Mouse (Mus musculus) liver, adult 2 months (tissue): Measurements from ENCODE around the gene Tmem82.

Experiments
- CTCF ChIP-seq: fragments of 200-500 bp; IDR thresholded peaks from 2 replicates; pipeline ENCODE4 v1.5.1; 2011; ENCODE audit warnings: low read depth, low read length, control low read depth
- POLR2A ChIP-seq: fragments of 200-500 bp; IDR thresholded peaks from 2 replicates; pipeline ENCODE4 v1.6.1; 2011; ENCODE audit warnings: low read length, control low read depth; ENCODE audit not compliant: insufficient read depth; ENCODE audit errors: extremely low read depth

GRCm38 (mm10) chr4:141651944-141652343 lies 33.5 kb upstream of the Tmem82 start:
- TF ChIP-seq CTCF: no peak
- TF ChIP-seq POLR2A: no peak
